Mouse (Mus musculus) brown adipose tissue, adult 24 weeks (tissue): ENCODE measurements around the gene Rfx1. TPM values are rescaled to one million over a fixed set of nuclear protein-coding genes. Genes with fewer than 3 reads are reported as not detected.

Experiments
- H3K27ac ChIP-seq: fragments of 200-500 bp; replicated peaks from 2 replicates; pipeline ENCODE4 v1.5.1; 2012; ENCODE audit warnings: low read depth, mild to moderate bottlenecking, low read length
- H3K4me1 ChIP-seq: fragments of 200-500 bp; 2 replicates; pipeline ENCODE4 v1.6.1; 2012; ENCODE audit warnings: low read length, mixed read lengths; ENCODE audit not compliant: control insufficient read depth, insufficient read depth, insufficient read length
- H3K4me3 ChIP-seq: fragments of 200-500 bp; 2 replicates; pipeline ENCODE4 v1.5.1; 2012; ENCODE audit warnings: low read depth, mild to moderate bottlenecking, low read length, moderate library complexity; ENCODE audit not compliant: insufficient read depth
- polyA plus RNA-seq: library from polyadenylated mRNA; stranded (reverse); fragments of >200 nt; gene quantifications from 2 replicates; pipeline ENCODE4 v1.2.4, GENCODE M21; 2012; ENCODE audit not compliant: missing spikeins, insufficient read depth, insufficient read length

The Rfx1 gene
- polyA plus RNA-seq, 1 experiment, result 2.7 TPM

DNA sequence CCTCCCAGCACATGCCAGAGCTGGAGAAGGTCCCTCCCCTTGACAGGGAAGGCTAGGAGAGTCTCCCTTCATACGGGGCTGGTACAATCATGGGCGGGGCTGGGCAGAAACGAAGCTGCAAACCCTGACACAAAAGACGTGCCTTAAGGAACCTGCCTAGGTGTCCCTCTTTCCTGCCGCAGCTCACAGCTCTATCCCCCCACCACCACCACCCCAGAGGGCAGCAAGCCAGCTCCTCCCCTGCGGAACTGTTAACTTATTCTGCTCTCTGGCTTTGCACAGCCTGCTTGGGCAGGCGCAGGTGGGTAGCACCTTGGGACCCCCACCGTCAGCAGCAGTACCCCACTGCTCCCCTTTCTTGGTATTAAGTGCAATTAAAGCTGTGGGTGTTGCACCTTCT lies 29.4 kb downstream of the Rfx1 start:
- no peaks in the 10 kb centered on the region for H3K4me1 ChIP-seq
- no peak overlapping the region for H3K4me3 ChIP-seq
- H3K27ac ChIP-seq, result no peak overlapping the region

DNA sequence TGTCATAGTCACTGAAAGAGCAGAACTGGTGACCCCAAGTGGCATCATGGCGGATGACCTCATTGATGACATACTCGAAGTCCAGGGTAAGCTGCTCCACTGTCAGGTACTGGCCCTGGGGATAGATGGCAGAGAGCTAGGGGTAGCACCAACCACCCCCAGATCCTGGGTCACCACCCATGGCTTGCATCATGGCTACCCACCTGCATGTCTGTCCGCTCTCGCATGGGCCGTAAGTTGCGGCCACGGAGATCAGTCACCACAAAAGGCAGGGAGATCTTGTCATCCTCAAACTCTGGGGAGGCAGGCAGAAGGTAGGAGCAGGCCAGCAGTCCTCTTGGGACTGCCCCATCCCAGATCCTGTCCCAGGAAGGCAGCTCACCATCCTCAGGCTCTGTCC lies 31.7 kb downstream of the Rfx1 start:
- no peak overlapping the region for H3K27ac ChIP-seq
- H3K4me1 ChIP-seq, result peaks cover 3% of the 10 kb centered on the region; the same call in 1 of the 2 replicates
- H3K4me3 ChIP-seq, result no peak overlapping the region

DNA sequence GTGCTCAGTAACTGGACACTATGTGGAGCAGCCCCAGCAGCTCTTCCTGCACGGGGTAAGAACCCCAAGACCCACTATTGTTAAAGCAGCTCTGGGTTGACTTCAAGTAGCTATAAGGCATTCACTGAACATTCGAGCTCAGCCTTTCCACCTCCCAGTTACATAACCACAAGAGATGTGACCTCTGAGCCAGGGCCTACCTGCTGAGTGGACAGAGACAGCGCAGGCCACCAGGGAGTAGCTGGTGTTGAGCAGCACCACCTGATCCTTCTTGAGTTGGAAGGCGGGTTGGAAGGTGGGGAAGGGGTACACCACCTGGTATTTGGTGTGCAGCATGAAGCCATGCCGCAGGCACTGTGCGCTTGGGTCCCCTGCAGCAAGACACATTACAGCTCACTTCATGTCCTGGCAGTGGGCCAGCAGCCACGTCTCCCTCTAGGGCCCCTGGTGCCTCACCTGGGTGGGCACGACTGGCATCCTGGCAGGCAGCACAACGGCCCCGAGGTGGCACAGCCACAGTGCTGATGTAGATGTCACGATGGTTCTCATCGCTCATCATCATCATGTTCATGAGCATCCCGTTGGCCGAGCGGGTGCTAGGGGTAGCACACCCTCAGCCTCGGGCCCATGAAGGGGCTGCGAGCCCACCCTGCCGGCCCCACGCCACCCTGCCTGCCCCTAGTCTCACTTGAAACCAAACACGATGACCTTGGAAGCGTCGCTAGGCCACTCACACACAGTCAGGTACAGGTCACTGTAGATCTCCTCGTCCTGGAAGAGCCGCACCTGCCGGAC lies 35.0 kb downstream of the Rfx1 start:
- H3K27ac ChIP-seq, result no peak overlapping the region
- H3K4me3 ChIP-seq, result no peak overlapping the region
- H3K4me1 ChIP-seq, result peaks cover 3% of the 10 kb centered on the region; the same call in 1 of the 2 replicates

DNA sequence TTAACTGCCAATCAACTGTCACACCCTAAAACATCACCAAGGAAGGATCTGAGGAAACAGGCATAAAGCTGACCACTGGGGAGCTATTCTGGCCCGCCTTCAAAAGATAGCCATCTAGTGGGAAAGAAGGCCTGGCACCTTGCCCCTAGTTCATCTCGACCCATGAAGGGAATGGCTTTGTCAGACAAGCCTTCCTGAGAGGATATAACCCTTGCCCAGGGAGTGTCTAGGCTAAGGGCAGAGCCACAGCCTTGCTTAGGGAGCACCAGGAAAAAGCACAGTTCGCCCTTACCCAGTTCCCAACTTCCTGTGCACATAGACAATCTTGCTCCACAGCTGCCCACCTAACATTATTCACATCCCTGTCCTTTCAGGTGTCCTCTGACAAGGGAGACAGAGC lies 37.0 kb downstream of the Rfx1 start:
- Histone ChIP-seq H3K4me3 (peak overlapping the region; percentile 65), H3K27ac (no peak overlapping the region)

DNA sequence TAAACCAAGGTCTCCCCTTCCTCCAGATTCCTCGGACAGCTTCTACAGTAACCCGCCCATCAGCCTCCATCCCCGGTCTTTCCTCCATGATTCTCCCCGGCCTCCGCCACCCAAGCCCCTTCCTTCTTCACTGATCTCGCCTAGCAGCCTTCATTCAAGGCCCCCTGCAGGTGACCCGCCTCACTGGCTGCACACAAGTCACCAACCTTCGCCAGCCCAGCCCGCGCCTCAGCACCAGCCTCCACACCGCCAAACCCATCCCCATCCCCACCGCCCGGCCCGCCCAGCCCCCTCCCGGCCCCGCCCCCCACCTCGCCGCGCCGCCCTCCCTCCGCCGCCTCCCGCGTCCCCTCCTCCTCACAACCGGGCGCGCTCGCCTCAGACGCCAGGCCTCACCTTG lies 37.6 kb downstream of the Rfx1 start:
- H3K27ac ChIP-seq, result no peak overlapping the region
- peaks cover 3% of the 10 kb centered on the region; the same call in 1 of the 2 replicates for H3K4me1 ChIP-seq
- peak overlapping the region; percentile 65 for H3K4me3 ChIP-seq

More for the DNA sequence above, 37.0 kb downstream of the Rfx1 start:
- H3K4me1 ChIP-seq, result peaks cover 3% of the 10 kb centered on the region; the same call in 1 of the 2 replicates

DNA sequence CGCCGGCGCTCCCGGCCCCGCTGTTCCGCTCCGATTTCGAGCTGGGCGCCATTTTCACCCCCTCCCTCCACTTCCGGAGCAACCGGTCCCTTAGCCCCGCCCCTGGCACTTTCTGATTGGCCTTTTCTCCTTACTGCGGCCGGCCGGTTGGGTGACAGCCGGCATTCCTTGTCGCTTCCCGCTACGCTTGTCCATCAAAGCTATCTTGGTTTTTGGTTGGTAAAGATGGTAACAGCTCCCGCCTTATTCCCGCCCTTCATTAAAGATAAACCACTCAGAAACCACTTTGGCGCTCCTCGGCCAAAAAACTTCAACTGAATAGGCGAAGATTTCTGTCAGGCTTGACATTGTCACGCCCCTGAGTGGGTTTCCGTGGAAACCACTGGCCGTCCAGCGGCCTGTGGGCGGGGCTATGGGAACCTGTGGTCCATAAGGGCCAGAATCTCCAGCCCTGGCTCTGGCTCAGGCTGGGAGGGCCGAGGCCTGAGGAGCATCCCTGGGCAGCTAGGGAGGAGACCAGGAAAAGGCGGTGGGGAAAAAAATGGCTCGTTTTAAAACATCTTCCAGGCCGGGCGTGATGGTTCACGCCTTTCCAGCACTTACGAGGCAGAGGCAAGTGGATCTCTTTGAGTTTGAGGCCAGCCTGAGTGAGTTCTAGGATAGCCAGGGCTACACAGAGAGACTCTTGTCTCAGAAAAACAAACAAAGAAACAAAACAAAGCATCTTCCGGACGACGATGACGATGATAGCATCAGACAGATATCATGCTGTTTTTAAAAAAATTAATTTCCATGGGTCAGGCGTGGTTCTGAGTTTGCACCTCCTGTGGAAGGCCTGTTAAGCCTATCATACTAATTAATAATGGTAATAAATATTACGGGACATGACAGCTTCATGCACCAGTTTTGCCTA lies 38.3 kb downstream of the Rfx1 start, which contains the start of gene Dcaf15:
Gene Dcaf15, minus strand, starts transcription at position 72 of the 913 bp plus-strand sequence.
- Histone ChIP-seq H3K4me1 (peaks cover 3% of the 10 kb centered on the region; the same call in 1 of the 2 replicates), H3K27ac (no peak within 1 kb of the TSS)

DNA sequence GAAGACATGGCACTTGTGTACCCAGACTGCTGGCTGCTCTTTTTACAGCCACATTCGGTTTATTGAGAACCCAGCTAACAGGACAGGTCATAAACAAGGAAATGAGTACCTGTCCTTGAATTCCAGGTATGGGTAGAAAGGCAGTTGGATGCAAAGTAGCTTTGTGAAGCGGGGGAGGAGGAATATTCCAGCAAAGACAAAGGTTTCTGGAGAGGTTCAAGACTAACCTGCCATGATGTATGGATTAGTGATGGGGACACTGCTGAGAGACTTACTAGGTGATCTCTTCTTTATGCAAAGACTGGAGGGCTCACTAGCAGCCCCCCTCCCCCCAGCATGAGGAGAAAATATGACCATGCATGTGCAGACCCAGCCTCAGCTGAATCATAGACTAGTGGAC lies 39.0 kb downstream of the Rfx1 start:
- peaks cover 3% of the 10 kb centered on the region; the same call in 1 of the 2 replicates for H3K4me1 ChIP-seq
- H3K27ac ChIP-seq, result no peak overlapping the region
- no peak overlapping the region for H3K4me3 ChIP-seq

More for the DNA sequence above, 38.3 kb downstream of the Rfx1 start, which contains the start of gene Dcaf15:
- H3K4me3 ChIP-seq, result peak within 1 kb of the TSS; percentile 65

DNA sequence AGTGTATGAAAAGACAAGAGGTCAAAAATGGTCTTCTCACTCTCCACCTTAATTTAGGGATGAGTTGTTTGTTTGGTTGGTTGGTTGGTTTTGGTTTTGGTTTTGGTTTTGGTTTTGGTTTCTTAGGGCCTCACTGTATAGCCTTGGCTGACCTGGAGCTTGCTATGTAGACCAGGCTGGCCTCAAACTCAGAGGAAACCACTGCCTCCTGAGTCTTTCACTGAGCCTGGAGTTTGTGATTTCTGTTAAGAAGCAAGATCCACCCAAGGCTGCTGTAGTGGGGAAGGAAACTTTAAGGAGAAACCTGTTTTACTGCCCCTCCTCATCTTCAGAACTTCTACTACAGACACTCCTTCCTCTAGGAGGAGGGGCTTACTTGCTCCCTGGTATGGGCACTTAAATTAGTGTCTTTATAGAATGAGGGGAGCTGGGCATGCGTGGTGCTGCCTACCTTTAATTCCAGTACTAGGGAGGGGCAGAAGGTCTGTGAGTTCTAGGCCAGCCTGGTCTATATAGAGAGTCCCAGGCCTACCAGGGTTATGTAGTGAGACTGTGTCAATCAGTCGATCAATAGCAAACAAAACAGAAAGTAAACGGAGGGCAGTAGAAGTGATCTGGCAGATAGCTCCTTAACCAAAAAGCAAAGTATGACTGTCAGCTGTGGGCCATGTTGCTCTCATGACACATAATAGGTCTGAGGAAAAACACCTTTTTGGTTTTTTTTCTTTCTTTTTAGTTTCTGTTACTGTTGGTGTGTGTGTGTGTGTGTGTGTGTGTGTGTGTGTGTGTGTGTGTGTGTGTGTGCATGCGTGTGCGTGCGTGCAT lies 39.8 kb downstream of the Rfx1 start:
- no peak overlapping the region for H3K4me3 ChIP-seq
- H3K27ac ChIP-seq, result no peak overlapping the region
- H3K4me1 ChIP-seq, result peaks cover 3% of the 10 kb centered on the region; the same call in 1 of the 2 replicates

DNA sequence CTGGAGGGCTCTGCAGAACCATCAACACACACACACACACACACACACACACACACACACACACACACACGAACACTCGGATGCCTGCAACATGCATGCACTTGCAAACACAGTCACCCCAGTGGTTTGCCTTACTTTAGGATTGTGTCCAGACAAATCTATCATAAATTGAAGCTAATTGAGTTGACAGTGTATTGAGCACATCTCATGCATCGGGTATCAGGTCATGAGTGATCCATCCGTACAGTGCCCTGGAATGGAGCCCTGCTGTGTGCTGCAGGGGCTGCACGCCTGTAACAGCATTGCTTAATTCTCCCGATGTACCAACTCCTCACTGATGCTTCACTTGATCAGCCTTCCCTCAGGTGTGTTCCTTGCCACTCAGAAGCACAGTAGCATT lies 49.0 kb downstream of the Rfx1 start:
- Histone ChIP-seq H3K4me3 (no peak overlapping the region), H3K4me1 (no peaks in the 10 kb centered on the region), H3K27ac (no peak overlapping the region)

DNA sequence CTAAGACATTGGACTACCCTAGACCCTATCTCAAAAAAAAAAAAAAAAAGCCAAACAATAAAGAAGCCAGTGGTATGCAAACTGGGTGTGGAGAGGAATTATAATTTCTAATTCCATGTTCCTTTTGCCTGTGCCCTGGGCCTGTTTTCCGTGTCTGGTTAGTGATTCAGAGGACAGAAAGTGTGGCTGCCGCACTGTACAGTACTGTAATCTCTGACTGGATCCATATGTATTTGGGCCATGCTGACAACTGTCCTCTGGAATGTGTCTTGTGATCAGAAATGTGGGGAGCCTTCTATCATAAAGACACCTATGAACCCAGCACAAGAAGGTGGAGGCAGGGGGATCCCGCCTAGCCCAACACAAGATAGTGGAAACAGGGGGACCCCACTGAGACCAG lies 55.5 kb downstream of the Rfx1 start:
- Histone ChIP-seq H3K4me1 (no peaks in the 10 kb centered on the region), H3K27ac (no peak overlapping the region), H3K4me3 (no peak overlapping the region)

DNA sequence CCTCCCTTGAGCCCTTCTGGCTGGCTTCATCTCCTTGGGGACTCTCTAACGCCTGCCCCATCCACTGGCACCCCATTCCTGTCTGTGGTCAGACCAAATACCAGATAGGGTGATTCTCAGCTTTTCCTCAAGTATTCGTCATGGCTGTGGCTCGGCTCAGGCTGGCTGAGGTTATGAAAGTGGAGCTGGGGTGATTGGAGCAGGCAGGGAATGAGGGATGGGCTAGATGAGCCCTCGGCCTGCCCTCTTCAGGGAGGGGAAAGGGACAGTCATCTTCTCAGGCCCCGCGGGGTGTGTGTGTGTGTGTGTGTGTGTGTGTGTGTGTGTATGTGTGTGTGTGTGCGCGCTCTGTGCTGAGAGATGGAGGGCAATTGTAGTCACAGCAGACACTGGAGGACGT lies 59.0 kb downstream of the Rfx1 start, which contains the start of gene Podnl1:
Gene Podnl1, plus strand, starts transcription at position 334 of the 400 bp plus-strand sequence.
- H3K4me1 ChIP-seq, result no peaks in the 10 kb centered on the region
- H3K4me3 ChIP-seq, result no peak within 1 kb of the TSS
- H3K27ac ChIP-seq, result no peak within 1 kb of the TSS

DNA sequence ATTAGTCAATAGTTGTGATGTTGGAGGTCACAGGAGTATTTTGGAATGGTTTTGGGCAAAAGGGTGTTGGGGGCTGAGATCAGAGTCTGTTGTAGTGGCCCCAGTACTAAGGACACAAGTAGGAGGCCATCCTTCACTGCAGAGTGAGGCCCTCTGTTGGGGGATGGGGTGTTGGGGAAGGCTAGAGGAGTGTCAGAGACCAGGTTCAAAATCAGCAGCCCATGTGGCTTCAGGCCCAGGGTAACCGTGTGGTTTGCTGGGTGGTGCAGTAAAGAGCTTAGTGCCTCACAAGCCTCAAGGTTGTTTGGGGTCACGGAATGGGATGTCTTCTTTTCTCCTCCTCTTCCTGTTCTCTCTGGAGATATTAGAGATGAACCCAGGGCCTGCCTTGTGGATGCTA lies 60.1 kb downstream of the Rfx1 start:
- no peak overlapping the region for H3K4me3 ChIP-seq
- H3K27ac ChIP-seq, result no peak overlapping the region
- H3K4me1 ChIP-seq, result no peaks in the 10 kb centered on the region

DNA sequence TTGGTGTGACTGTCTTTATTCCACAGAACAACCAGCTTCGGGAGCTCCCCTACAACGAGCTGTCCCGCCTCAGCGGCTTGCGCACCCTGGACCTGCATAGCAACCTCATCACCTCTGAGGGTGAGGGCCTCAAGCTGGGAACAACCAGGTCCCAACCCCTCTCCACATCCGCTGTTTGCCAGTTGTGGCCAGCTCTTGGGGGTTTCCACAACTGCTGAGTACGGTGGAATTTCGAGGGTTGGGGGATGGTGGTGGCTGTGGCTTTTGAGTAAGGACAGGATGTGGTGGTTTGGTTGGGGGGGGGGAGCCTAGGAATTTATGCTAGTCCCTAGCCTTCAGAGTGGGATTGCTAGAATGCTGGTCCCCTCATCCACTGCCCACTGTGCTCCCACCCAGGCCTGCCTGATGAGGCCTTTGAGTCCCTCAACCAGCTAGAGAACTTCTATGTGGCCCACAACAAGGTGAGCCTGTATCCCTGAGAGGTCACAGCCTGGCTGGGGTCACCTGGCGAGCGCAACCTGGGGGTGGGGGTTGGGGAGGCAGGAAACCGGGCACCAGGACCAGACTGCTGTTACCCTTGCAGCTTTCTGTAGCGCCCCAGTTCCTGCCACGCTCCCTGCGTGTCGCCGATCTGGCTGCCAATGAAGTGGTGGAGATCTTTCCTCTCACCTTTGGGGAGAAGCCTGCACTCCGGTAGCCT lies 60.7 kb downstream of the Rfx1 start:
- no peak overlapping the region for H3K4me3 ChIP-seq
- no peaks in the 10 kb centered on the region for H3K4me1 ChIP-seq
- no peak overlapping the region for H3K27ac ChIP-seq

DNA sequence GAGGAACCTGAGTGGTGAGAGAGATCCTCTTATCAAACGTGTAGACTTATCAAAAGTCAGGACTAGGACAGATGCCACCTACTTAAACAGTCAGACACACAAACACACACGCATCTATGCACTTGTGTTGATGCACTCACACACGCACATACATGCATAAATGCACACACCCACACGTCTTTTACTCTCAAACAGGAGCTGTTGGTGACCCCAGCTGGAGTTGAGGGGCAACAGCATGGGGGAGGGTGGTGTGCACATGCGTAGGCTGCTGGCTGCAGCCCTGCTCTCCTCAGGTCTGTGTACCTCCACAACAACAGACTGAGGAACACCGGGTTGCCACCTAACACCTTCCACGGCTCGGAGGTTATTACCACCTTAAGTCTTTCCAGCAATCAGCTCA lies 61.6 kb downstream of the Rfx1 start:
- Histone ChIP-seq H3K4me3 (no peak overlapping the region), H3K27ac (no peak overlapping the region)

More for the DNA sequence above, 61.6 kb downstream of the Rfx1 start:
- no peaks in the 10 kb centered on the region for H3K4me1 ChIP-seq
